Mouse (Mus musculus) layer of hippocampus, adult 18-20 months (tissue): ENCODE results near the gene Tmem141. TPM values are rescaled to one million over a fixed set of nuclear protein-coding genes. Genes with fewer than 3 reads are reported as not detected.
A peak's percentile ranks its signal among the peaks of the same experiment; 100 is the strongest.

Experiments
- DNase-seq, 2 experiments: peaks; one replicate each; pipeline ENCODE4 v3.0.0; 2022; ENCODE audit warnings: low spot score in 2 of 2
- total RNA-seq, 2 experiments: library from RNA; stranded (reverse); gene quantifications; 2 replicates each; pipeline ENCODE4 v1.2.3; 2021

Tmem141 gene
- total RNA-seq, 2 experiments from 2014 or later: 16.7 to 17.5 TPM

DNA sequence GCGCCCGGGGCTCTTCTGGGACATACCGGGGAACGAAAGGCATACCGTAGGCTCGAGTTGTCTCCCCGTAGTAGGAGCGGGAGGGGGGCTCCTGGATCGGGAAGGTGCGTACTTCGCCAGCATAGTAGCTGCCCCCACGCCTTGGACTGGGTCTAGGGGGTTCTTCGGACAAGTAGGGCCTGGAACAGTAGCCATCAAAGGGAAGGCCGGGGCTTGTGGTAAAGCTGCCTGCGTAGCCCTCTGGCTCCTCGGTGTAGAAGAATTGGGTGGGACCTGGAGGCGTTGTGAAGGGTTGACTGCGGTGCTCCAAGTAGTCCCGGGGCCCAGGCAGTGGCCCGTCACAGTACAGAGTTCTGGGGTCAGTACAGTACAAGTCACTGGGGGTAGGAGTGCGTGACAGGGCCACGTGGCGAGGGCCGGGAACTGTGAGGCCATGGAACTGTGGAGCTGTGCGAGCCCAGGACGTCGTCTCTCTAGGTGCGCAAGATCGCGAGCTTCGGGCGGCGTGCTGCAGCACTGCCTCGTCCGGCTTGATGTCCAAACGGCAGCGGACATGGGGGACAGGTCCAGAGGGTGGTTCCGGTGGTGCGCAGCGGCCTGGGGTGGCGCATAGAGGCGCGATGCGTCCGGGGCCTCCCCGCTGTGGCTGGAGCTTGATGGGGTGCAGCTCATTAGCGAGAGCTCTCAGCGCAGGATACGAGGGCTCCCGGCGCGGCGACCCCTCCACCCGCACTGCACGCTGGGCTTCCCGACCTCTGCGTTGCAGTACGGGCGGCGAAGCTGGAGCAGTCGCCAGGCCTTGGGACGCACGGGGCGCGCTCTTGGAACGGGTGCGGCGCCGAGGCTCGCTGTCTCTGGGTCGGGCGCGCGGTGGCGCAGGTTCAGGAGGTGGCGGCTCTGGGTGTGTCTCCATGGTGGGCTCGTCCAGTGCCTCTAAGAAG, 42.7 kb downstream of the Tmem141 start:
- DNase-seq: no peak

DNA sequence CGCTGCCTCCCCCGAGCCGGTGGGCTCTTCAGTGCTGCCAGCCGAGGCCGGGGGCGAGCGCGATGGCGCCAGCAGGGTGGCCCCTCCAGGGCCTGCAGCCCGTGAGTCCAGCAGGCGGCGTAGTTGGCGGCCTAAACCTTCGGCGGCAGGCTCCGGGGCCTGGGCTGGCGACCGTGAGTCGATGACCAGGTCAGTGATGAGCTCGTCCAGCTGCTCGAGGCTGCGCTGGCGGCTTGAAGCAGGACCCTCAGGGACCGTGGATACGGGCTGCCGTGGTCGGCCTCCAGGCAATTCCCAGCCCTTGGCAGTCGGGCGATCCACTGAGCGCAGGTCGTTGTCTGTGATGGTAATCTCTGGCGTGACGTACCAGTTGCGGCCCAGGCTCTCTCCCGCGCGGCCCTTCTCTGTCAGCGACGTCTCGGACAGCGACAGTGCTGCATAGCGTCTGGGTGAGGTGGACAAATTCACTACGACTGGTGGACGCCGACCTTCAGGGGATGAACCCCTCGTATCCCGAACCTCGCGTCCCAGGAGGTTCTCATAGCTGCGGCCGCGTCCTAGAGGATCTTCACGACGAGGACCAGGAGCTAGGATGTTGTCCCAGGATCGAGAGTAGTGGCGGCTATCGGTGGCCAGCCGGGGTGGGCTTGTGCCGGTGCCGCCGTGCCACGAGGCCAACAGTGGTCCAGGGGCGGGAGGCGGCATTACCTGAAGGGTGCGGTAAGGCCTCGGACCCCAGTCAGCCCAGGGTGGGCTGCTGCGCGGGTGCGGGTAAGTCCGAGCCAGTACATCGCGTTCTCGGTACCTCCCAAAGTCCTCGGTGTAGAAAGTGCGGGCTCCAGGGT, 43.6 kb downstream of the Tmem141 start:
- DNase-seq: no peak

DNA sequence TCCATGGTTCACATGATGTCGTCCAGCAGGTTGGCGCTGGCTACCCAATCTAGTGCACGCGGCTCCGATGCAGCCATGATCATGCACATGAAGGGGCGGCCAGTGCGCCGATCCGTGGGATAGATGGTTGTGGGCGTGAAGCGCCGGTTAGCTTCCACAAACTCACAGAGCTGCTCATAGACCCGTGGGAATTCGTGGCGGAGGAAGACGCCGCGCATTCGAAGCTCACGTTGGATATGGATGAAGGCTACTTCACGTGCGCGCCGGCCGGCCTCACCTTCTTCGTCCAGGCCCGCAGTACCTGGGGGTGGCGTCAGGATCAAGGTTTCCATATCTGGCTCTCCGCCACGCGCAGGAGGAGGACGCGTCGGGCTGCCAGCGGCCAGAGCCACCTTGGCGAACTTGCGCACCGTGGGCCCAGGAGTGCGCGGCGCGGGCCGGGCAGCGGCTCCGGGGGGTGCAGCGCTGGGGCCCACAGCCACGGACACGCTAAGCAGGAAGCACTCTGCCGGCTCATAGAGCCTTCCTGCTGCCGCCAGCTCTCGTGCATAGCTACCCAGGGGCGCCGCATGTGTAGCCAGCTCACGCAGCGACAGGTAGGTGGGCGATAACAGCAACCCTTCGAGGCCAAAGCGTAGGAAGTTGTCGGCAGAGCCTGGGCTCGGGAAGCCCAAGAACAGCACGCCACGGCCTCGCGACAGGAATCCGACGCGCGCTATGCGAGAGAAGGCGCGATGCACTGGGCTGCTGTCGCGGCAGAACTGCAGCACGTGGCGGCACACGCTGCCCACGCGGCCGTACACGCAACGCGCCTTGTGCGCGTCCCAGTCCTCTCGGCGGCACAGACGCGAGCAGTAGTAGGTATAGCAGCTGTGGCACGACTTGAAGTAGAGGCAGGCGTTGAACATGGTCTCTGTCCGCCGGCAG, 44.6 kb downstream of the Tmem141 start:
- peak in 1 of 2 experiments; percentile 52 for DNase-seq

DNA sequence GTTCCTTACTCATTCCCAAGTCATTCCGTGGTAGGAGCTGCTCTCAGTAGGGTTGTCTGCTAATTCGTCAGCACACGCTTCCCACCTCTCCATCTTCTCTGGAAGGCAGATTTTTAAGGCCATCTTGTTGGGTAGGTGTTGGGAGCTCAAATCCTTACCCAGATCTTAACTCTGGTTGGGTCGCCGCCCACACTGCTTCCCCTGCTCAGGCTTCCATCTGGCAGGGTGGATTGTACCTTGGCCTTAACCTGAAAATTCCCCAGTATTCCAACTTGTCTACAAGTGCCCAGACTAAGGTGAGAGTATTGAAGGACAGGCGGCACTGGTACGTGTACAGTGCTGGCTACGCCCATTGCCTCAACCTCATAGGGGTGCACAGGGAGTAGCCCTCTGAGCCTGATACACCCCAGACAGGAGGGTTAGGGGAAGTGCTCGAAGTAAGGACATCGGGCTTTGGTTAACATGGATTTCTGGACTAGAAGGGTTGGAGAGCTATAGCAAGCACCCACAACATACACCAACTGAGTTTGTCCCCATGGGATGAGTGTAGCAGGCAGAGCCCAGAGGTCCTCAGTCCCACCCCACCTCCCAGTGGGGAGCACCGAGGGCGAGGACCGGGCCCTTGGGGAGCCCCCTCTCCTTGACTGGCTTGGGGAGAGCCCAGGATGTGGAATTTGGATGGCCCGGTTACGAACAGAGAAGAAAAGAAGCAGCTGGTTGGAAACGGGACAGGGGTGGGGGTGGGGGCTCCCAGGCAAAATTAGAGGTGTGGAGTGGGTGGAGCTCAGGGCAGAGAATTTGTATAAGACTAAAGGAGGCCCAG, 45.6 kb downstream of the Tmem141 start:
- peak in 1 of 2 experiments; percentile 39 for DNase-seq

DNA sequence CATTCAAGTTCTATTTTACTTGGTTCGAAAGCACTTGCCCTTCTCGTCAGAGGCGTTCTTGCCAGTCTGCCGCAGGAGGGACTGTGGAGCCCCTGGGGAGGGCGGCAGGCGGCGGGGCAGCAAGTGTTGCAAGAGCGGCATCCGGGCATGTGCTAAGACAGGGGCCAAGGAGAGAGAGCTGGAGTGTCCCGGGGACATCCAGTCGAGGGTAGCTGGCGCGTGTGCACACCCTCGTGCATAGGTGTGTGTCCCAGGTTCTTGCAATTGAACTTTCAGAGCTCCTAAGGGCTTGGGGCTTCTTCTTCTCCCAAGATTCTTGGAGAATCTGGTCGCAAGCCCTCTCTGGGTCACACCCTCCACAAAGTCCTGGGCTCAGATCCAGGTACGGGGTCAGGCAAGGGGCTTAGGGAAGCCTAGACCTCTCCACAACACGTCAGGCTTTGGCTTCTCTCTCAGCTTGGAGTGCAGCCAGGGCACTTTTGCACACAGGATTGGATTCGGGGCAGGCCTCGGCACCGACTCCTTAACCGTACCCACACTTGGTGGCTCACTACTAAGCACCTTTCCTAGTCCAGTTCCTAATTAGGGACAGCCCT, 46.3 kb downstream of the Tmem141 start:
- DNase-seq: peak in 1 of 2 experiments; percentile 40

DNA sequence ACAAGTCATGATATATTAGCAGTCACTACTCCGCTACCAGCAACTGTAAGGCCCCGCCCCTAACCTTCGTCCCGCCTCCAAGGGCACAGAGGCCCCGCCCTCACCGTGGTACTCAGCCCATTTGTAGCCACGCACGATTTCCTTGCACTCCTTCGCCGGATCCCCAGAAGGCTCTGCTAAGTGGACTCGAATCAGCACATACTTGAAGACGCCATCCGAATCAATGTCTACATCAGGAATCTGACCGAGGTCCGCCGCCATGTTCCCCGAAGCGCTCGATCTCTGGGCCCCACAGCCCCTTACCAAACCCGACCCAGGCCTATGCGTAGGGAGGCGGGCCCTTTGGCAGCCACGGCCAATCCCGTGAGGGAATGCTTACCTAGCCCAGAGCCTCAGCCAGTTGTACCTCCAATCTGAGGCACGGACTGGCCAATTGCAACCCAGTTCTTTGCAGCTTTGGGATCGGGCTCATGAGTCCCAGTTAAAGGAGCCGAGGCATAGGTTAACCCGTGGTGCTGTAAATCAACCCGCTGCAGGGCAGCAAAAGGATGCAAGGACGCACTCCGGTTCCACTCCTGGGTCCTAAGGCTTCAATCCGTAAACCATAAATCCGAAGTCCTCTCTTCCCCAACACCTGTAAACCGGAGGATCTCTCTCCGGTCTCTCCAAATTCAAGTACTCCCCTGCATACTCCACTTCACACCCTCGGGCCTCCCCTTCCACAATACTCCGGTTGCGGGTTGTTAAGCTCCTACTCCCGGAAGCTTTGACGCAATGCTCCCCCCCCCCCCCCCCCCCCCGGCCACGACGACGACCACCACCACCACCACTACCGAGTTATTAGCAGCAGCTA, 47.0 kb downstream of the Tmem141 start, which contains the start of the genes Mamdc4 and Phpt1:
Gene Mamdc4, minus strand, starts transcription at position 267 of the 853 bp plus-strand sequence.
Gene Phpt1, minus strand, starts transcription at position 646 of the 853 bp plus-strand sequence.
- peak; percentile 97 to 98 for DNase-seq

DNA sequence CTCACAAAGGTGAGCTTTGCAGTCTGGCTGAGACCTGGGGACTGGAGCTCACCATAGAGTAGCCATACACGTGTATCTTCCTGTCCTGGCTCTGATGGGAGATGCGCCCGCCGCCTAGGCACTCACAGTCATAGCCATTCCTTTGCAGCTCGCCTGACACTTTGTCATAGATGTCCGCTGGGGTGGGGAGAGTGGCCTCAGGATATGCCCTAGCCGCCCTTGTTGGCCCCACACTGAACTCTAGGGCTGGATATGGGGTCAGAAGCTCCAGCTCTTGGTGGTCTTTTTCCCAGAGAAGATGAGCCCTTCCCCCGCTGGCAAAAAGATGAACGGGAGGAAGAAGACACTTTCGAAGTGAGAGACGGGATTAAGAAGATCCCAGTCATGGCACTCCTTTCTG, 47.7 kb downstream of the Tmem141 start:
- no peak for DNase-seq

DNA sequence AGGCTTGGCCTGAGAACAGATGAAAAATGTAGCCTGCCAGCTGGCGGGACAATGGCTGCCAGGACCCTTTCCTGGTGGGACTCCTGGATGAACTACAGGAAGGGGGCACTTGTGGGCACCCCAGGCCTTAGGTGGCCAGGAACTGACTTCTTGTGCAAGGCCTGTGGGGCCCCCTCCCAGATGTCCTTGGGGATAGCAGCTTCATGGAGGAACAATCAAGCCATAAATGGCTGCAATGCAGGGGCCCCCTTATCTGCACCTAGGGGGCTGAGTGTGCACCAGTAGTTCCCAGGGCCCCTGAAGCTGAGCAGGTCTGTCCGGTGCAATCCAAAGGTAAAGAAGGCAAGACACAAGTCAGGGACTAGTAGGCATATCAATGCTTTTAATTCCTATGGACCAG, 48.7 kb downstream of the Tmem141 start:
- DNase-seq: no peak

DNA sequence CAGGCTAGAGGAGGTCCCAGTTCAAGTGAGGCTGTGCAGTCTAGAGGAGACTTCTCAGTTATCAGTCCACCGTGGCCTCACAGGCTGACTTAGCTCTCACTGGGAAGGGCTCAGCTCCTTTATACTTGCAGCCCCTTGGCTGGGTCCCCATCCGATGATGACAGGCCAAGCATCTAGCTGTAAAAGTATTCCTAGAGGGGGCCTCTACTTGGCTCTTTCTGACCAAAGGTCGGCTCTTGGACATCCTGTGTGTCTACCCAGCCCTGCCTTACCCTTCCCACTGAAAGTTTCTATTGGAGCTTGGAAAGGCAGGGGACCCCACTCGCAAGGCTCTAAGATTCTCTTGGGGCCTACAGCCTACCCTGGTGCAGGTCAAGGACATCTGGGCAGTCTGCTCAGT, 50.6 kb downstream of the Tmem141 start:
- no peak for DNase-seq

Other genes with a start within 250 kb of the Tmem141 start
- gene Sapcd2, start 249.7 kb downstream of the Tmem141 start, total RNA-seq: 1 to 10 TPM; 3.2 to 4.1 TPM
- 10 to 100 TPM; 16.3 to 17.7 TPM for gene Entpd2, start 226.1 kb downstream of the Tmem141 start, total RNA-seq
- 100 to 1,000 TPM; 426 to 435 TPM for gene Npdc1, start 222.7 kb downstream of the Tmem141 start, total RNA-seq
- under 1 TPM; 0.15 to 0.76 TPM for gene Fut7, start 198.7 kb downstream of the Tmem141 start, total RNA-seq
- gene Abca2, start 193.3 kb downstream of the Tmem141 start, total RNA-seq: 100 to 1,000 TPM; 173 to 176 TPM
- gene Clic3, start 165.2 kb downstream of the Tmem141 start, total RNA-seq: 1 to 10 TPM in 1 of 2 experiments, under 1 TPM in 1; 0.66 to 1.0 TPM
- 10 to 100 TPM; 56.7 to 61.3 TPM for gene Paxx, start 160.9 kb downstream of the Tmem141 start, total RNA-seq
- 100 to 1,000 TPM; 572 to 608 TPM for gene Ptgds, start 152.0 kb downstream of the Tmem141 start, total RNA-seq
- not detected for gene Lcn12, start 128.1 kb downstream of the Tmem141 start, total RNA-seq
- 100 to 1,000 TPM; 114 to 115 TPM for gene Fbxw5, start 121.3 kb downstream of the Tmem141 start, total RNA-seq
- 1 to 10 TPM; 1.3 to 2.1 TPM for gene C8g, start 120.3 kb downstream of the Tmem141 start, total RNA-seq
- 10 to 100 TPM; 10.9 to 12.0 TPM for gene Traf2, start 75.1 kb downstream of the Tmem141 start, total RNA-seq
- 100 to 1,000 TPM; 212 to 213 TPM for gene Edf1, start 64.2 kb downstream of the Tmem141 start, total RNA-seq
- gene Mamdc4, start 47.2 kb downstream of the Tmem141 start, total RNA-seq: 1 to 10 TPM; 2.1 to 4.0 TPM
- 10 to 100 TPM; 63.0 to 66.2 TPM for gene Phpt1, start 46.8 kb downstream of the Tmem141 start, total RNA-seq
- gene Ajm1, start 40.2 kb downstream of the Tmem141 start, total RNA-seq: 100 to 1,000 TPM in 1 of 2 experiments, 10 to 100 TPM in 1; 98.6 to 102 TPM
- 100 to 1,000 TPM; 150 to 155 TPM for gene Rabl6, start 13.5 kb downstream of the Tmem141 start, total RNA-seq
- gene Ccdc183, start 4.3 kb downstream of the Tmem141 start, total RNA-seq: not detected
- gene Fcna, start 6.0 kb upstream of the Tmem141 start, total RNA-seq: 1 to 10 TPM in 1 of 2 experiments, under 1 TPM in 1; 0.56 to 1.1 TPM
- gene Lcn8, start 31.1 kb upstream of the Tmem141 start, total RNA-seq: not detected
- gene Lcn5, start 35.9 kb upstream of the Tmem141 start, total RNA-seq: not detected
- not detected for gene Lcn6, start 54.8 kb upstream of the Tmem141 start, total RNA-seq
- not detected for gene Lcn10, start 60.7 kb upstream of the Tmem141 start, total RNA-seq
- gene Obp2a, start 78.0 kb upstream of the Tmem141 start, total RNA-seq: not detected
- 10 to 100 TPM; 92.5 to 96.1 TPM for gene Bmyc, start 84.7 kb upstream of the Tmem141 start, total RNA-seq
- not detected for gene Obp2b, start 115.0 kb upstream of the Tmem141 start, total RNA-seq
- gene Lcn3, start 143.6 kb upstream of the Tmem141 start, total RNA-seq: not detected
- not detected for gene Lcn11, start 155.0 kb upstream of the Tmem141 start, total RNA-seq
- not detected for gene Gm13539, start 160.3 kb upstream of the Tmem141 start, total RNA-seq
- not detected for gene Glt6d1, start 193.8 kb upstream of the Tmem141 start, total RNA-seq
- gene Lcn9, start 201.1 kb upstream of the Tmem141 start, total RNA-seq: not detected
- not detected for gene Sohlh1, start 225.2 kb upstream of the Tmem141 start, total RNA-seq
- 10 to 100 TPM; 39.9 to 43.2 TPM for gene Kcnt1, start 241.7 kb upstream of the Tmem141 start, total RNA-seq